Mouse (Mus musculus): Measurements from ENCODE around the gene Lrpprc. TPM values are rescaled to one million over a fixed set of nuclear protein-coding genes. Genes with fewer than 3 reads are reported as not detected.

Gene Lrpprc
- polyA plus RNA-seq, 1 experiment, result 10.0 TPM

DNA sequence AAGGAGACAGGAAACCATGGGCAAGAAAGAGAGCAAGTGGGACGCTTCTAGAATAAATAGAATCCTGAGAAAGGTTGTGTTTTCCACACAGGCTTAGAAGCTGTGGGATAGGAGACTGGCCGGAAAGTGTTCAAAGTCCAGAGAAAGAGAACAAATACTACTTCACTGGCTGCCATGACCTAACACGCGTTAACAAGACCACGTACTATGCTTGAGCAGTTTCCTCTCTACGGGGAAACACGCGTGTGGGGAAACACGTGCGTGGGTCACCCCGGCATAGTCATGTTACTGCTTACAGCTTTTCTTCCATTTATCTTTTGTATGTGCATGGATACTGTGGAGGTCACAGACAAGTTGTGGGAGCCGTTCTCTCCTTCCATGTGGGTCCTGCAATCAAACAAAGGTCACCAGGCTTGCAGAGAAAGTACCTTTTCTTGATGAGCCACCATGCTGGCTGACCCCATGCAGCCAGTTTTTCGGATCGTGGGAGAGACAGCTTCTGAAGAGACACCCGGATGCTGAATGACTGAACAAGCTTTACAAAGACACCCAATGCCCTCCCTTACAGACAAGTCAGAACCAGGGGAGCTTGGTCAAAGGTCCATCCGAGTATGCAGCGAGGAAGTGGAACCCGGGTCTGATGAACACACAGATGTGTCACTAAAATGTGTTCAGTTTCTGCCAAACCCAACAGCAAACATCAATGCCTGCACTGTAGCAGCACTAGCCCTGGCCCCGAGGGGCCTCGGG lies 2.0 kb downstream of the Lrpprc start:
- DNase-seq, result no peak
- Histone ChIP-seq H3K27ac (ENCODE audit: control insufficient read depth, insufficient read depth, low read length) (no peak overlapping the region), H3K4me3 (ENCODE audit: control insufficient read depth, insufficient read depth, low read length) (no peak overlapping the region), H3K4me1 (replicated peaks; ENCODE audit: control insufficient read depth, insufficient read depth, low read length) (peaks cover 8% of the 10 kb centered on the region), H3K36me3 (ENCODE audit: control insufficient read depth, insufficient read depth, low read length) (no peaks in the 10 kb centered on the region), H3K27me3 (ENCODE audit: control insufficient read depth, insufficient read depth, low read length) (no peaks in the 10 kb centered on the region)
- 93% methylated on average over 20 of the region's 20 CpGs for WGBS
- TF ChIP-seq CTCF (IDR thresholded peaks at IDR 0.05; ENCODE audit: borderline replicate concordance, control insufficient read depth, extremely low read depth, insufficient read depth, low read length, poor library complexity) (no peak), POLR2A (IDR thresholded peaks at IDR 0.05; ENCODE audit: control insufficient read depth, extremely low read depth, insufficient read depth, low read length, poor library complexity) (no peak)

DNA sequence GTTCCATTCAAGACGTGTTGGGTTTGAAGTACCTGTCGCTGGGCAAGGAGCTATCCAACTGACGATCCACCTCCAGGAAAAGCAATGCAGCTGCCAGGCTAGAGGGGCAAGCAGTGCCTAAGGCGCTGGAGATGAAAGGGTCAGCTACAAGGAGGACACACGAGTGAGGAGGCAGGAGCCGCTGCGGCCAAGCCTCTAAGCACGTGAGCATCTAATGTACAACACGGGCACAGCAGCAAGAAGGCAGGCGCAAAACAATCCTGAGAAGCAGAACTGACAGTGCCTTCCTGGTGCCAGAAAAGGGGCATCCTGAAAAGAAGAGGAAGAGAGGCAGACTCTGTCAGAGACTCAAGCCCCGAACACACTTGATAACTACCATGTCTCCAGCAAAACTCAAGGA lies 3.1 kb downstream of the Lrpprc start:
- Histone ChIP-seq H3K36me3 (ENCODE audit: control insufficient read depth, insufficient read depth, low read length) (no peaks in the 10 kb centered on the region), H3K27me3 (ENCODE audit: control insufficient read depth, insufficient read depth, low read length) (no peaks in the 10 kb centered on the region), H3K4me1 (replicated peaks; ENCODE audit: control insufficient read depth, insufficient read depth, low read length) (peaks cover 8% of the 10 kb centered on the region), H3K27ac (ENCODE audit: control insufficient read depth, insufficient read depth, low read length) (no peak overlapping the region), H3K4me3 (ENCODE audit: control insufficient read depth, insufficient read depth, low read length) (no peak overlapping the region)
- no peak for TF ChIP-seq CTCF (IDR thresholded peaks at IDR 0.05; ENCODE audit: borderline replicate concordance, control insufficient read depth, extremely low read depth, insufficient read depth, low read length, poor library complexity)
- no peak for TF ChIP-seq POLR2A (IDR thresholded peaks at IDR 0.05; ENCODE audit: control insufficient read depth, extremely low read depth, insufficient read depth, low read length, poor library complexity)
- no peak for DNase-seq
- WGBS, result 93% methylated on average over 11 of the region's 11 CpGs

DNA sequence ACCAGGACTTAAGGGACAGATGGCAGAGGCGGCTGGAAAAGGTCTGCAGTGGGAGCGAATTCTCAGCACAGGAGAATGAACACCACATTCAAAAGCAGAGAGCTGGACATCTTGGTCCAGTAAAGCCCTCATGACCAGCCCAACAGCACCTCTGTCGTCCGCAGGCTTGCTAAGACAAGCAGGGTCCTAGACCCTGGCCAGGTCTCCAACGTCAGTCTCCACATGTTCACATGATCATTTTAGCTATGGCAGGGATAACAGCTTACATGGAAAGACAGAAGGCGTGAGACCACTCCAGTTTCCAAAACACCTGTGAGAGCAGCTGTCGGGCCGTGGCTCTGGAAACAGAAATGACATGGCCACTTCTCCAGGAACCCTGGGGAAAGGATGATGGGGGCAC lies 3.7 kb downstream of the Lrpprc start:
- TF ChIP-seq CTCF (IDR thresholded peaks at IDR 0.05; ENCODE audit: borderline replicate concordance, control insufficient read depth, extremely low read depth, insufficient read depth, low read length, poor library complexity) (no peak), POLR2A (IDR thresholded peaks at IDR 0.05; ENCODE audit: control insufficient read depth, extremely low read depth, insufficient read depth, low read length, poor library complexity) (no peak)
- Histone ChIP-seq H3K27me3 (ENCODE audit: control insufficient read depth, insufficient read depth, low read length) (no peaks in the 10 kb centered on the region), H3K36me3 (ENCODE audit: control insufficient read depth, insufficient read depth, low read length) (no peaks in the 10 kb centered on the region), H3K4me1 (replicated peaks; ENCODE audit: control insufficient read depth, insufficient read depth, low read length) (peaks cover 4% of the 10 kb centered on the region), H3K4me3 (ENCODE audit: control insufficient read depth, insufficient read depth, low read length) (no peak overlapping the region), H3K27ac (ENCODE audit: control insufficient read depth, insufficient read depth, low read length) (no peak overlapping the region)
- 96% methylated on average over 8 of the region's 8 CpGs for WGBS
- no peak for DNase-seq

DNA sequence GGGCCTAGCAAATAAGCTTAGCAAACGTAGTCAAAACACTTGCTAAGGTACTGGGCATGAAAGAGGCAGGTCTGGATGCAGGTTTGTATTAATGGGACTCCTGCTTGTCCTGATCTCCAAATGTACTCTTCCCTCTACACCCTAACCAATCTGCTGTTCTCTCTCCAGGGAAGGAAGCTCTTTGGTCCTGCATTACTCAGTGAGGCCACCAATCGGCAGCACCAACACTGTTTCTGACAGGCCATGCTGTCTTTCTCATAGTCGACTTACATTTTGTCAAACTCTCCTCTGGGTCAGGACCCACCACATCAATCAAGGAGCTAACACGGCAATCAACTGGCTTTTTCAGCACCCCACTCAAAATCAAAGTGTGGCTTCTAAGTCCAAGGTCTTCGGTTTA lies 5.4 kb downstream of the Lrpprc start:
- Histone ChIP-seq H3K36me3 (ENCODE audit: control insufficient read depth, insufficient read depth, low read length) (peaks cover 5% of the 10 kb centered on the region; the same call in 1 of the 2 replicates), H3K27me3 (ENCODE audit: control insufficient read depth, insufficient read depth, low read length) (no peaks in the 10 kb centered on the region), H3K27ac (ENCODE audit: control insufficient read depth, insufficient read depth, low read length) (no peak overlapping the region), H3K4me3 (ENCODE audit: control insufficient read depth, insufficient read depth, low read length) (no peak overlapping the region), H3K4me1 (replicated peaks; ENCODE audit: control insufficient read depth, insufficient read depth, low read length) (peaks cover 4% of the 10 kb centered on the region)
- 88% methylated on average over 5 of the region's 5 CpGs for WGBS
- no peak for DNase-seq
- TF ChIP-seq CTCF (IDR thresholded peaks at IDR 0.05; ENCODE audit: borderline replicate concordance, control insufficient read depth, extremely low read depth, insufficient read depth, low read length, poor library complexity), result no peak
- TF ChIP-seq POLR2A (IDR thresholded peaks at IDR 0.05; ENCODE audit: control insufficient read depth, extremely low read depth, insufficient read depth, low read length, poor library complexity), result no peak

DNA sequence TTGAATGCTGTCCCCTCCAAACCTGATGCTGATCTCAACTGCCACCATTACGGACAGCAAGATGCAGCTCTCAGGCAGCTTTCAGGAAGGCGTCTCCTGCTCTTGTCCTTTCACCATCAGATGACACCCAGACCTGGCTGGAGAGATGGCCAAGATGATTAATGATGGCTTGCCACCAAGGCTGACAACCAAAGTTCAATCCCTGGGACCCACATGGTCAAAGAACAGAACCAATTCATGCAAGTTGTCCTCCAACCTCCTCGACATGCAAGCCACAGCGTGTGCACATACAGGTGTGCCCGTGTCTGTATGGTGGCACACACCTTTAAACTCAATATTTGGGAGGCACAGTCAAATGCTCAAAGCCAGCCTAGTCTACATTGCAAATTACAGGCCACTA lies 7.1 kb downstream of the Lrpprc start:
- H3K36me3 ChIP-seq (ENCODE audit: control insufficient read depth, insufficient read depth, low read length), result peaks cover 5% of the 10 kb centered on the region; the same call in 1 of the 2 replicates
- WGBS, result 98% methylated on average over 5 of the region's 5 CpGs
- DNase-seq, result no peak
- H3K27me3 ChIP-seq (ENCODE audit: control insufficient read depth, insufficient read depth, low read length), result no peaks in the 10 kb centered on the region
- H3K4me1 ChIP-seq (replicated peaks; ENCODE audit: control insufficient read depth, insufficient read depth, low read length), result no peaks in the 10 kb centered on the region
- no peak overlapping the region for H3K27ac ChIP-seq (ENCODE audit: control insufficient read depth, insufficient read depth, low read length)
- no peak overlapping the region for H3K4me3 ChIP-seq (ENCODE audit: control insufficient read depth, insufficient read depth, low read length)
- no peak for TF ChIP-seq CTCF (IDR thresholded peaks at IDR 0.05; ENCODE audit: borderline replicate concordance, control insufficient read depth, extremely low read depth, insufficient read depth, low read length, poor library complexity)
- TF ChIP-seq POLR2A (IDR thresholded peaks at IDR 0.05; ENCODE audit: control insufficient read depth, extremely low read depth, insufficient read depth, low read length, poor library complexity), result no peak

DNA sequence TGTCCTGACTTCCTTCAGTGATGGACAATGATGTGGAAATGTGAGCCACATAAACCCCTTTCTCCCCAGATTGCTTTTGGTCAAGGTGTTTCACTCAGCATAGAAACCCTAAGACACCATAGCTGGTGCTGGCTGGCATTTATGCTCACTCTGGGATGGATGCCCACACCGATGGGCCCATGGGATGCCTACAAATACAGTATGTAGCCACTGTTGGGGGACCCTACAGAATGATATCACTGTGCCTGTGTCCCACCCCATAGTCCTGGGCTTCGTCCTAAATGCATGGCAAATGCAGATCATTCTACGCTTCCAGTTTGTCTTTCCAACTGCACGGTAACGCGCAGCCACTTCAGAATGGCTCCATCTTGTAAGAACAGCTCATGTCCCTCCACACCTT lies 10.3 kb downstream of the Lrpprc start:
- no peak for DNase-seq
- TF ChIP-seq POLR2A (IDR thresholded peaks at IDR 0.05; ENCODE audit: control insufficient read depth, extremely low read depth, insufficient read depth, low read length, poor library complexity) (no peak), CTCF (IDR thresholded peaks at IDR 0.05; ENCODE audit: borderline replicate concordance, control insufficient read depth, extremely low read depth, insufficient read depth, low read length, poor library complexity) (no peak)
- Histone ChIP-seq H3K4me3 (ENCODE audit: control insufficient read depth, insufficient read depth, low read length) (no peak overlapping the region), H3K4me1 (replicated peaks; ENCODE audit: control insufficient read depth, insufficient read depth, low read length) (no peaks in the 10 kb centered on the region), H3K36me3 (ENCODE audit: control insufficient read depth, insufficient read depth, low read length) (peaks cover 10% of the 10 kb centered on the region), H3K27ac (ENCODE audit: control insufficient read depth, insufficient read depth, low read length) (no peak overlapping the region), H3K27me3 (ENCODE audit: control insufficient read depth, insufficient read depth, low read length) (no peaks in the 10 kb centered on the region)
- 98% methylated on average over 6 of the region's 6 CpGs for WGBS

All from thymus, adult 2 months (tissue).